Mouse (Mus musculus) hindbrain, embryonic 13.5 days (tissue): Measurements from ENCODE around the gene Aplf. TPM values are rescaled to one million over a fixed set of nuclear protein-coding genes. Genes with fewer than 3 reads are reported as not detected.
"Not testable (repeated sequence)": the region's sequence is repeated elsewhere in the genome, so short reads cannot be mapped to it uniquely, and the experiment has no call there.

ENCODE experiments used
- ATAC-seq: fragments of 200-750 bp; cut with Nextera tagmentation; 2 replicates; pipeline ENCODE4 v1.8.0; 2017; ENCODE audit warnings: moderate TSS enrichment; ENCODE audit not compliant: low FRiP score
- H3K27ac ChIP-seq: fragments of 300-500 bp; sonication (generic); 2 replicates; pipeline ENCODE4 v1.5.1; 2015; ENCODE audit warnings: inconsistent platforms, mild to moderate bottlenecking, moderate library complexity
- H3K27me3 ChIP-seq: fragments of 300-500 bp; sonication (generic); 2 replicates; pipeline ENCODE4 v1.6.1; 2015; ENCODE audit warnings: mild to moderate bottlenecking, inconsistent platforms
- H3K36me3 ChIP-seq: fragments of 300-500 bp; sonication (generic); 2 replicates; pipeline ENCODE4 v1.6.1; 2015; ENCODE audit warnings: mild to moderate bottlenecking, inconsistent platforms
- H3K4me1 ChIP-seq: fragments of 300-500 bp; sonication (generic); replicated peaks from 2 replicates; pipeline ENCODE4 v1.6.1; 2015; ENCODE audit warnings: inconsistent platforms
- H3K4me2 ChIP-seq: fragments of 300-500 bp; sonication (generic); 2 replicates; pipeline ENCODE4 v1.6.1; 2015; ENCODE audit warnings: inconsistent platforms, mild to moderate bottlenecking, moderate library complexity
- H3K4me3 ChIP-seq: fragments of 300-500 bp; sonication (generic); 2 replicates; pipeline ENCODE4 v1.5.1; 2015; ENCODE audit warnings: mild to moderate bottlenecking, inconsistent platforms
- H3K9ac ChIP-seq: fragments of 300-500 bp; sonication (generic); 2 replicates; pipeline ENCODE4 v1.6.1; 2015; ENCODE audit warnings: mild to moderate bottlenecking, inconsistent platforms
- H3K9me3 ChIP-seq: fragments of 300-500 bp; sonication (generic); 2 replicates; pipeline ENCODE4 v1.6.1; 2016; ENCODE audit warnings: inconsistent platforms
- WGBS: fragments of 180-500 bp; shearing (Covaris S2); methylation state at CpG from one replicate; pipeline ENCODE4 v1.1.7; 2015; 5-methylcytosine and 5-hydroxymethylcytosine counted together
- polyA plus RNA-seq: library from polyadenylated mRNA; unstranded; fragments of >200 nt; fragmentation: Nextera tagmentation; extraction: Ambion mirVana; gene quantifications from 2 replicates; pipeline ENCODE4 v1.2.1, GENCODE M21; 2015

Aplf gene
- polyA plus RNA-seq, 1 experiment from 2014 or later: 10.0 TPM

DNA sequence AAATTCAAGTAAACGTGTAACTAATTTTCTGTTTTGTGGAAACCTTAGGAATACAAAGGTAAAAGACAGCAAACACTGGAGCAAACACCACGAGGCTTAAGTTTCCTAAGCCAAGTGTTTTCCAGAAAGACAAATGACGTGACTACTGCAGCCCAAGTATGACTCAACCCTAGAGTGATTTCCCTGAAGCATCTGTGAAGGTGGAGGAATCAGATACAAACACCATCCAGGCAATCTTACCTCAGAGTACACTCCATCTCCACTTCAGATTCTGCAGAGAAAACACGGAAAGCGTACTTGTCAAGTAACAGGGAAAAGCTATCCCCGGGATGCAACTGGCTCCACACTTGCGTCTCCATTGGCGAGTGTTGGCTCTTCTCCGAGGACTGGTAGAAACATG, 8.5 kb downstream of the Aplf start:
- no peaks in the 10 kb centered on the region for H3K27me3 ChIP-seq
- H3K4me2 ChIP-seq: no peak overlapping the region
- H3K36me3 ChIP-seq: peaks cover 3% of the 10 kb centered on the region; the same call in 1 of the 2 replicates
- H3K9me3 ChIP-seq: no peaks in the 10 kb centered on the region
- 93% methylated on average over 9 of the region's 9 CpGs for WGBS
- H3K4me1 ChIP-seq: no peaks in the 10 kb centered on the region
- ATAC-seq: no peak
- no peak overlapping the region for H3K27ac ChIP-seq
- no peak overlapping the region for H3K4me3 ChIP-seq
- H3K9ac ChIP-seq: no peak overlapping the region

DNA sequence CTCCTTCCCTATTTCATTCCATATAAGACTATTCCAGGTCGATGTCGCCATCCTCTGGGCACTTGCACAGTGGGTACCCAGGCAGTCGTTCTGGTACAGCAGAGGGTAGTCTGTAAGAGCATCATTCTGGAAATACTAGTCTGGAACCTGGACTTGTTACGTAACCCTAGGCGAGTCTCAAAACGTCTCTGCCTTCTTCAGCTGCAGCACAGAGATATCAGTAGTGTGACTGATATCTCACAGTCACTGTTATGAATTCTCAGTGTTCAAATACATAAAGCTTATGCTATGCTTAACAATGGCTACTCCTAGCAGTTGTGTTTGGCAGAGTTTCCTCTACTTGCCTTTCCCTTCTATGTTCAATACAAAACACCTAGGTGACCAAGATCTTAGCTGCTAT, 9.8 kb downstream of the Aplf start:
- H3K27ac ChIP-seq: no peak overlapping the region
- WGBS: 80% methylated on average over 6 of the region's 6 CpGs
- ATAC-seq: no peak
- H3K4me3 ChIP-seq: no peak overlapping the region
- H3K9me3 ChIP-seq: no peaks in the 10 kb centered on the region
- H3K4me2 ChIP-seq: no peak overlapping the region
- H3K36me3 ChIP-seq: peaks cover 9% of the 10 kb centered on the region; the same call in 1 of the 2 replicates
- no peak overlapping the region for H3K9ac ChIP-seq
- H3K27me3 ChIP-seq: no peaks in the 10 kb centered on the region
- no peaks in the 10 kb centered on the region for H3K4me1 ChIP-seq

DNA sequence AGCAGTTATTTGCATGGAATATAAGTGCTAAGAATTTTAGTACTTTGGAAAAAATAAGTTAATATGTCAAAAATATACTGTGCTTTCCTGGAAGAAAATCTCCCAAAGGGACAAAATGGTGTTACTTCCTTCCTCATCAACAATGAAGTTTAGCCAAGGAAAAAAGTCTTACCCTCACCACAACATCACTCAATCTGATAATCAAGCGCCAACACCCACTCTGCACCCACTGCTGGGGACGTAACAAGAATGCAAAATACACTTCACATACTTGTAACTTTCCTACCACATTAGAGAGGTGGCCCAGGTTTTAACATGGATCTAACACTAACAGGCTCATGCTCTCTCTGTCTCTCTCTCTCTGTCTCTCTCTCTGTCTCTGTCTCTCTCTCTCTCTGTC, 10.3 kb downstream of the Aplf start:
- H3K9me3 ChIP-seq: no peaks in the 10 kb centered on the region
- ATAC-seq: no peak

DNA sequence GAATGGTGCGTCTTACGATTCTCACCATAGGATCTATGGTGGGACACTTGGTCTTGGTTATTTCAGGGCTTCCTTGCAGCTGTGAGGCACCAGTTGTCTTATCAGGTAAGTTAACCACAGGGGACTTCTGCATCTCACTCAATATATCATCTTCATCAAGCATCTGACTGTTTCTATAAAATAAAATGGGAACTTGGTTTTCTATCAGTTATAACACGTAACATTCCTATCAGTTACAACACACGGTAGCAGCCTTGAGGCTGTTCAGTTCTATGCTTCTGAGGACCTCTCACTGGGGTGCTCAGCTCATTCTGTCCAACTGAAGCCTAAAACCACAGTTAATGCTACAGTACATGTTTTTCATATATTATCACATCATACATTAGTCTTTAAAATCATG, 13.2 kb downstream of the Aplf start:
- WGBS: 93% methylated on average over 4 of the region's 4 CpGs

More for the DNA sequence above, 10.3 kb downstream of the Aplf start:
- no peak overlapping the region for H3K9ac ChIP-seq
- no peak overlapping the region for H3K27ac ChIP-seq
- no peak overlapping the region for H3K4me3 ChIP-seq
- no peaks in the 10 kb centered on the region for H3K4me1 ChIP-seq
- H3K36me3 ChIP-seq: peaks cover 9% of the 10 kb centered on the region; the same call in 1 of the 2 replicates
- no peak overlapping the region for H3K4me2 ChIP-seq
- 90% methylated on average over 2 of the region's 2 CpGs for WGBS
- H3K27me3 ChIP-seq: no peaks in the 10 kb centered on the region

DNA sequence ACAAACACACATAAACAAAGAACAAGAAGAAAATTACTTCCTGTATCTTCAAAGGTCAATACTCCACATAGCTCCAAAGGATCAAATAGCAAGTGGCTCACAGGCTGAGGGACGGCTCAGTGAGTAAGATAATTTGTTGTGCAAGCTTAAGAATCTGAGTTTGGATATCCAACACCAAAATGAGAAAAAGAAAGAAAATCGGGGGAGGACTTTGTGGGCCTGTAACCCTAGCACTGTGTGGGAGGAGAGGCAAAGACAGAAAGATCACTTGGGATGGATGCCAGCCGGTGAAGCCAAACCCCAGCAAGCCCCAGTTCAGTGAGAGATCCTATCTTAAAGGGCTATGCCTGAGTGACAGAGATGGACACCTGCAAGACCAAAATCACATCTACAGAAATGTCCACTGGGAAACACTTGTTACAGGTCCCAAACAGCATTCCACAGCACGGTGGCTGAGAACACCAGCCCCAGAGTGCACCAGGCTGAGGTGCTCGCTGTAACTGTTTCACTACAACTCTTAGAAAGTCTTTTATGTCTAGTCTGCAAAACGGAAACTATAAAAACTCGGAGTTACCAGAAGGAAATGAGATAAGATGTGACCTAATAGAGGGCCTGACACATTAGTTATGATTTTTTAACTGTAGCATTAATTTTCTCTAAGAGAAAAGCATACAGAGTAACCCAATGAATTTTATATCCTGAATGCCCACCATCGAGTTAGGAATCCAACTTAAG, 17.9 kb downstream of the Aplf start:
- ATAC-seq: no peak
- H3K9ac ChIP-seq: no peak overlapping the region
- H3K9me3 ChIP-seq: no peaks in the 10 kb centered on the region
- H3K36me3 ChIP-seq: peaks cover 16% of the 10 kb centered on the region
- no peaks in the 10 kb centered on the region for H3K4me1 ChIP-seq
- H3K4me2 ChIP-seq: no peak overlapping the region
- 86% methylated on average over 8 of the region's 8 CpGs for WGBS
- no peak overlapping the region for H3K4me3 ChIP-seq
- H3K27me3 ChIP-seq: no peaks in the 10 kb centered on the region
- H3K27ac ChIP-seq: no peak overlapping the region

More for the DNA sequence above, 13.2 kb downstream of the Aplf start:
- H3K36me3 ChIP-seq: peaks cover 10% of the 10 kb centered on the region; the same call in 1 of the 2 replicates
- no peak overlapping the region for H3K27ac ChIP-seq
- no peaks in the 10 kb centered on the region for H3K27me3 ChIP-seq
- no peaks in the 10 kb centered on the region for H3K9me3 ChIP-seq
- H3K4me3 ChIP-seq: no peak overlapping the region
- no peak overlapping the region for H3K9ac ChIP-seq
- ATAC-seq: no peak
- no peaks in the 10 kb centered on the region for H3K4me1 ChIP-seq
- H3K4me2 ChIP-seq: no peak overlapping the region

DNA sequence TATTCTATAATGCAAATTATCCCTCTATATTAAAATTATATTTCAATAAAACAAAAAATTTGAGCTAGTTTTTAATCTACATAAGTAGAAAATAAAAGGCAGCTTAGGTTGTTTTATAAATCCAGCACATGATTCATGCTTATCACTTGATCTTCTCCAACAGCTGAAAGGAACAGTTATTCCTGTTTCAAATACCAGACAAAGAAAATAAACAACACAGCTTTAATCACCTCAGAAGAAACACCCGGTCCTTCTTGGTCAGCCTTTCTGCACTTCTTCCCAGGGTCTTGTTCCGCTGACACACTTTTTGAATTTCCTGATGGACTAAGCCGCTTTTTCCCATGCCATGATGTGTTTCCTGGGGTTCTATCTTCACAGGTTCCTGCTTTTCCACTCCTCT, 18.5 kb downstream of the Aplf start:
- Histone ChIP-seq H3K4me2 (no peak overlapping the region), H3K27ac (no peak overlapping the region), H3K4me3 (no peak overlapping the region), H3K9ac (no peak overlapping the region), H3K36me3 (peaks cover 16% of the 10 kb centered on the region), H3K4me1 (no peaks in the 10 kb centered on the region), H3K27me3 (no peaks in the 10 kb centered on the region), H3K9me3 (no peaks in the 10 kb centered on the region)
- WGBS: 89% methylated on average over 3 of the region's 3 CpGs
- no peak for ATAC-seq

DNA sequence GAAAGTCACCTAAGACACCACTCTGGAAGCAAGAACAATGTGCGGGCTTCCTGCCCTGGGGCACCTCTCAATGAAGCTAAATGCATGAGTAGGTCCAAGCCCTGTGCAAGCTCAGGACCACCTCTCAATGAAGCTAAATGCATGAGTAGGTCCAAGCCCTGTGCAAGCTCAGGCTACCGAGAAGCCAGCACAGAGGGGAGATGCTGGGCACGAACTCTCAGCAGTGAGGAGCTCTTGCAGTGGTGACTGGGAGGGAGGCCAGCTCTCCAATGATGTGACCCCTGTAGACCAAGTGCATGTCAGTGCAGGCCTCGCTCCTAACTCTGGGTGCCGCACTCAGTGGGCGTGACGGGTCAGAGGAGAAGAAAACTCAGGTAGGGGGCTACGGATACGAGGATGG, 19.3 kb downstream of the Aplf start:
- 89% methylated on average over 9 of the region's 9 CpGs for WGBS
- H3K9me3 ChIP-seq: no peaks in the 10 kb centered on the region
- peaks cover 12% of the 10 kb centered on the region for H3K36me3 ChIP-seq
- no peak overlapping the region for H3K4me2 ChIP-seq
- H3K4me1 ChIP-seq: no peaks in the 10 kb centered on the region
- no peak overlapping the region for H3K4me3 ChIP-seq
- no peak overlapping the region for H3K9ac ChIP-seq
- H3K27ac ChIP-seq: no peak overlapping the region
- H3K27me3 ChIP-seq: no peaks in the 10 kb centered on the region
- no peak for ATAC-seq

DNA sequence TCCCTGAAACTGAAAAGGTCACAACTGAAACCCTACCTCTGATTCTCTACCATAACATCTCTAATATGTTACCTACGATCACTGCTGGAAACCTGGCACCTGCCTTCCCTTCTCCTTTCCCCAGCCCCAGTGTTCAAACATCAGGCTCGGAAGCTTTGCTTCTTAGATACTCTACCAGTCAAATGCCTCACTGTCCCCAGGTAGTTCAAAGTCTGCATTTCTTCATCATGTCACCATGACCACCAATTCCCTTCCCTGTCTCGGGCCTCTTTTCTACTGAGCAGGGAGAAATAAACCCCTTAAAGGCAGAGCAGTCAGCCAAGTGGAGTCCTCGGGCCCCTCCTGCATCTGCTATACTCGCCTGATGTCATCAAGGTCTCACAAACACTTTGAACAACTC, 20.2 kb downstream of the Aplf start:
- Histone ChIP-seq H3K9ac (no peak overlapping the region), H3K4me2 (no peak overlapping the region), H3K36me3 (peaks cover 10% of the 10 kb centered on the region), H3K9me3 (no peaks in the 10 kb centered on the region), H3K27me3 (no peaks in the 10 kb centered on the region), H3K27ac (no peak overlapping the region), H3K4me3 (no peak overlapping the region), H3K4me1 (no peaks in the 10 kb centered on the region)
- no peak for ATAC-seq
- 88% methylated on average over 5 of the region's 5 CpGs for WGBS

DNA sequence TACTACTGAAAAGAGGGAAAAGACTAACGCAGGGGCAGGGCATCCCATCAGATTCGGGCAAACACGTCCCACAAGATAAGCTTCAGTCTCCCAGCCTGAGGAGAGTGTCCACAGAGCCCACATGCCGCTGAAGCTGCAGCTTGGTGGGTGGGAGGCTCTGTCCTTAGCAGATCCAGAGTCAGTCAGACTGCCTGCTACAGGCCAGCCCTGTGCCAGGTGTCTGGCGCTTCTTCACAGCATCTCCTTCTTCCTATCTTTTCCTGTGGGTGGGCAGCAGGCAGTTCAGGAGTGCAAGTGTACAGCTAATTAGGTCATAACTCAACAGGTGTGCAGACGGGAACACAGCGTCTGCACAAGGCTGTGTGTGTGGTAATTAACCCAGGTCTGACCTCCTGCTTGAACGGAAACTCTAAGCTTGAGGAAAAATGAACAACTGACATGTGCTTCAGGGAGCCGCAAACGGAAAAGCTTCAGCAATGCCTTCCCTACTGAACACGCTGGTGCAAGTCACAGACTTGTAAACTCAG, 33.8 kb downstream of the Aplf start:
- H3K4me1 ChIP-seq: no peaks in the 10 kb centered on the region
- peaks cover 11% of the 10 kb centered on the region for H3K36me3 ChIP-seq
- ATAC-seq: no peak
- H3K27ac ChIP-seq: no peak overlapping the region
- H3K4me3 ChIP-seq: no peak overlapping the region
- H3K27me3 ChIP-seq: 0 out of 2 replicates have a peak, but pooled peaks cover 5% of the 10 kb centered on the region
- no peak overlapping the region for H3K9ac ChIP-seq
- no peak overlapping the region for H3K4me2 ChIP-seq
- WGBS: 74% methylated on average over 11 of the region's 11 CpGs
- no peaks in the 10 kb centered on the region for H3K9me3 ChIP-seq

DNA sequence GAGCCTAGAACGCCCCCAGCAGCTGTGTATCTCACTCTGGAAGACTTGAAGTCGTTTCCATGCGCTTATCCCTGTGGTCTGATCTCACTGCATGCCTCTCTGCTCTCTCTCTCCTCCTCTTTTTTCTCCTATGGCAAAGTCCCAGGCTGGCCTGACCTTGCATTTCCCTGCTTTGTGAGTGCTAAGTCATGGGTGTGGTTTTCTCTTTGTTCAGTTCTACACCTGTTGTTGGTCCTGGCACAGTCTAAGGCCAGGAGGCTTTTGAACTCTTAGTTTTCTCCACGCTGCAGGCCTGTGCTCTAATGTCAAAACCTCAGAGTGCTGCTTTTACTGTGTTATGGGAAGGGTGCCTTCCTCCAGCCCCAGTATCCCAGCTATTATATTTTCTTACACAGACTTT, 39.8 kb downstream of the Aplf start:
- no peaks in the 10 kb centered on the region for H3K27me3 ChIP-seq
- H3K27ac ChIP-seq: no peak overlapping the region
- no peaks in the 10 kb centered on the region for H3K9me3 ChIP-seq
- no peak overlapping the region for H3K4me3 ChIP-seq
- H3K9ac ChIP-seq: no peak overlapping the region
- H3K4me2 ChIP-seq: no peak overlapping the region
- H3K36me3 ChIP-seq: peaks cover 7% of the 10 kb centered on the region; the same call in 1 of the 2 replicates
- ATAC-seq: no peak
- no peaks in the 10 kb centered on the region for H3K4me1 ChIP-seq
- WGBS: 80% methylated on average over 4 of the region's 4 CpGs

DNA sequence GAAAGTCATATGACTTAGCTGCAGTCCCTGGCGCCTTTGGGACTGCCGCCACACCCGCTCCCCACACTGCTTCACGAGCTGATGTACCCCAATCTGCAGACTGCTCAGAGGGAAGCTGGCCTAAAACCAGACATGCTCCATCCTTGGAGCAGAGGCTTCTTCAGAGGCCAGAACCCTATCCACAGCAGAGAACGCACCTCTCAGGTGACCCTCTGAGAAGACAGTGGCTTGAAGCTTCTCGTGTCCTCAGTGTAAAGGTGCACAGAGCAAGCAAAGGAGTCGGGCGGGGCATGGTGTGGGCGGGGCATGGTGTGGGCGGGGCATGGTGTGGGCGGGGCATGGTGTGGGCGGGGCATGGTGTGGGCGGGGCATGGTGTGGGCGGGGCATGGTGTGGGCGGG, 43.1 kb downstream of the Aplf start:
- H3K27ac ChIP-seq, H3K4me1 ChIP-seq, H3K36me3 ChIP-seq, ATAC-seq, H3K9me3 ChIP-seq, H3K4me2 ChIP-seq, H3K9ac ChIP-seq, H3K27me3 ChIP-seq, H3K4me3 ChIP-seq: not testable (repeated sequence)
- 67% methylated on average over 14 of the region's 15 CpGs for WGBS

DNA sequence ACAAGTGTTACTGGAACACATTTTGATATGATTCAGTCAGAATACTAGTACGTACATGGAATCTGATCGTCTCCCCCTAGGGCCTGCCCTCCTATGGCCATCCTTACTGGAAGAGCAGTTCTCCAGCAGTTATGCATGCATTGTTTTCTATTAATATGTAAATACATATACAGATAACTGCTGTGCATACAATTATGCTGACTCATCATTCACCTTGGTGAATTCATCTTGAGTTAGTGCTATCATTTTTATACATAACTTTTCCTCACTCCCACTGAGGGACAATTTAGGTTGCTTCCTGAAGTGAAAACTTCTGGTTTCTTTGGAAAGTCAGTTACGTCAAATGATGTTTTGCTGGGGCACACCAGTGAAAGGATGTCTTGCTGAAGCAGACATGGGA, 48.8 kb downstream of the Aplf start:
- Histone ChIP-seq H3K9me3 (no peaks in the 10 kb centered on the region), H3K27ac (no peak overlapping the region), H3K27me3 (no peaks in the 10 kb centered on the region), H3K4me2 (no peak overlapping the region), H3K36me3 (no peaks in the 10 kb centered on the region), H3K4me3 (no peak overlapping the region), H3K9ac (no peak overlapping the region), H3K4me1 (0 out of 2 replicates have a peak, but pooled peaks cover 4% of the 10 kb centered on the region)
- WGBS: 83% methylated on average over 3 of the region's 3 CpGs
- ATAC-seq: no peak

DNA sequence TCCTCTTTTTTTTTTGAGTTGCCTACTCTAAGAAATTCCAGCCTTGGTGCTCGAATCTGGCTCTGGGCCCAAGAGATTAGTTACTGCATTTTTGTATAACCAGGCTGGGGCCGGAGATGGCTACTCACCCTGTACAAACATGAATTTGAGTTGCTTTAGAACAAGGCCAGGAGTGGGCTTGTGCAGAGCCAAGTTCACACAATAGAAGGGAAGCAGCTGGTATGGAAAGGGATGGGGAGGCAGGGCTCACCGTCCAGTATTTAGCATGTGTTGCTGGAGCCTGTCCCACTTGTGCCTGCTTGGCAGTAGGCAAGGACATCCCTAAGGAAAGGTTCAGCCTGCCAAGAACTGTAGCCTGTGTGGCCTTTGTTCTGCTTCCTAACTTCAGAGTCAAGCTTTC, 50.7 kb downstream of the Aplf start:
- WGBS: 50% methylated on average over 3 of the region's 3 CpGs
- H3K27ac ChIP-seq: peak overlapping the region; percentile 40; the same call in 1 of the 2 replicates
- no peak overlapping the region for H3K4me3 ChIP-seq
- 0 out of 2 replicates have a peak, but pooled peaks cover 4% of the 10 kb centered on the region for H3K4me1 ChIP-seq
- no peak overlapping the region for H3K4me2 ChIP-seq
- ATAC-seq: peak; percentile 74
- no peaks in the 10 kb centered on the region for H3K9me3 ChIP-seq
- H3K27me3 ChIP-seq: no peaks in the 10 kb centered on the region
- no peaks in the 10 kb centered on the region for H3K36me3 ChIP-seq
- H3K9ac ChIP-seq: no peak overlapping the region
